In the genomic region with DNA sequence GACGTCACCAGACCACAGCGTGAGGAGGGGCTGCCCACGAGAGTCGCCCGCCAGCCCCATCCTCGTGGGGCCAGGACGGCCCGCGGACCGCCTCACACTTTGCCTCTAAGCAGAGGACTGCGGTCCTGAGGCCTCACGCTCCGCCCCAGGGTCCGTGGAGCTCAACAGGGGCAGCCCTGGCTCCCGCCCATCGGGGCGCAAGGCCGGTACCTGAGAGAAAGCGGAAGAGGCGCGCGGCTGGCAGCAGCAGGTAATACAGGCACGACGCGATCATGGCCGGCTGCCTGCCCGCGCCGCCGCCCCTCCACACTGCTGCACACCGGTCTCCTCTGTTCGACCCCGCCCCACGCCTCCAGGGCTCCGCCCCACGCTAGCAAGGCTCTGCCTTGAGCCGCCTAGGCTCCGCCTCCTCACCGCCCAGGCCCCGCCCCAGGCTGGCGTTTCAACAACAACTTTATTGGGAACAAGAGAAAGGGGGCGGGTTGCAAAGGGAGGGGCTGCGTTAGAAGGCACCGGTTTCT, we compare ENCODE assay signal across 7 mouse cellular contexts. TPM values are rescaled to one million over a fixed set of nuclear protein-coding genes. Genes with fewer than 3 reads are reported as not detected.
DNase-seq lines count a peak whose midpoint lies in the region; ATAC-seq lines count a peak whose summit lies in the region.

A gene (minus strand): TSS at position 341 of the 521 bp plus-strand sequence.

- H3K36me3 ChIP-seq in intestine, embryonic 15.5 days: no peaks in the 10 kb centered on the region
- H3K36me3 ChIP-seq in midbrain, embryonic 10.5 days: peaks cover 11% of the 10 kb centered on the region; the same call in 1 of the 2 replicates

- H3K27me3 ChIP-seq in intestine, embryonic 15.5 days (replicated peaks): no peaks in the 10 kb centered on the region
- peaks cover 8% of the 10 kb centered on the region; the same call in 1 of the 2 replicates for H3K27me3 ChIP-seq in midbrain, embryonic 10.5 days (ENCODE audit: low read depth, poor library complexity, severe bottlenecking)

- 0 out of 2 replicates have a peak within 1 kb of the TSS, but pooled peaks have one; percentile 18 for H3K27ac ChIP-seq in intestine, embryonic 15.5 days
- peak within 1 kb of the TSS; percentile 87 for H3K27ac ChIP-seq in midbrain, embryonic 10.5 days (replicated peaks)

- H3K4me2 ChIP-seq in intestine, embryonic 15.5 days (replicated peaks): peak within 1 kb of the TSS; percentile 98

- peak; percentile 100 for ATAC-seq in intestine, embryonic 15.5 days

- H3K4me1 ChIP-seq in intestine, embryonic 15.5 days (replicated peaks): no peaks in the 10 kb centered on the region
- H3K4me1 ChIP-seq in midbrain, embryonic 10.5 days: peaks cover 10% of the 10 kb centered on the region

- peak within 1 kb of the TSS; percentile 57 for H3K4me3 ChIP-seq in intestine, embryonic 15.5 days (replicated peaks)
- peak within 1 kb of the TSS; percentile 76 for H3K4me3 ChIP-seq in midbrain, embryonic 10.5 days

- no peaks in the 10 kb centered on the region for H3K9me3 ChIP-seq in intestine, embryonic 15.5 days
- H3K9me3 ChIP-seq in midbrain, embryonic 10.5 days (replicated peaks): no peaks in the 10 kb centered on the region

- peak; percentile 97 for DNase-seq in adrenal gland, adult 2 months
- DNase-seq in embryo, embryonic 11.5 days (ENCODE audit: low read depth, low spot score): peak; percentile 97
- peak; percentile 92 to 97 for DNase-seq in gastrocnemius, postnatal 36 days
- peak; percentile 89 to 97 for DNase-seq in left cerebral cortex, postnatal 25 days (ENCODE audit: low spot score in 2 of 2)
- peak; percentile 96 for DNase-seq in midbrain, embryonic 10.5 days (ENCODE audit: low spot score)
- peak; percentile 94 for DNase-seq in right cerebral cortex, postnatal 4 days

- WGBS in intestine, embryonic 15.5 days: under 1% methylated on average over 43 of the region's 44 CpGs
- WGBS in midbrain, embryonic 10.5 days: under 1% methylated on average over 44 of the region's 44 CpGs

- peak within 1 kb of the TSS; percentile 59 for H3K9ac ChIP-seq in intestine, embryonic 15.5 days

- intact Hi-C loops in gastrocnemius, postnatal 36 days (cut with DNase I): no loop called here
- intact Hi-C loops in left cerebral cortex, postnatal 25 days (cut with DNase I): no loop called here

RNA-seq across cellular contexts. Expression of the gene that starts here (rescaled TPM):
- total RNA-seq in adrenal gland, adult 2 months (2021): 1 to 10 TPM; 2.3 to 5.1 TPM
- 2.7 and 3.7 TPM in 2 replicates for polyA plus RNA-seq in adrenal gland, adult 2 months (2012; rRNA removed)
- 1 to 10 TPM; 3.5 to 3.9 TPM for total RNA-seq in gastrocnemius, postnatal 36 days (2021)
- 5.2 and 5.6 TPM in 2 replicates for polyA plus RNA-seq in intestine, embryonic 15.5 days (2015; fragmentation: Nextera tagmentation; extraction: Ambion mirVana)
- 10 to 100 TPM in 1 of 2 experiments, 1 to 10 TPM in 1; 8.9 to 12.4 TPM for total RNA-seq in left cerebral cortex, postnatal 25 days (2021)
- polyA plus RNA-seq in midbrain, embryonic 10.5 days (2016; fragmentation: Nextera tagmentation; extraction: Ambion mirVana): 14.4 and 16.0 TPM in 2 replicates

Comparison
In these comparisons a context has a peak if more than half of its experiments do, and no peak if none do; other contexts are left out.
1. Peak in every context shown above with its lines: DNase-seq, ATAC-seq, H3K4me3 ChIP-seq and H3K27ac ChIP-seq.